Mouse (Mus musculus) hindbrain, embryonic 13.5 days (tissue): ENCODE results near the gene Rbks. TPM values are rescaled to one million over a fixed set of nuclear protein-coding genes. Genes with fewer than 3 reads are reported as not detected.
"Not testable (repeated sequence)": the region's sequence is repeated elsewhere in the genome, so short reads cannot be mapped to it uniquely, and the experiment has no call there.

ENCODE experiments used
- ATAC-seq: fragments of 200-750 bp; cut with Nextera tagmentation; 2 replicates; pipeline ENCODE4 v1.8.0; 2017; ENCODE audit warnings: moderate TSS enrichment; ENCODE audit not compliant: low FRiP score
- H3K27ac ChIP-seq: fragments of 300-500 bp; sonication (generic); 2 replicates; pipeline ENCODE4 v1.5.1; 2015; ENCODE audit warnings: inconsistent platforms, mild to moderate bottlenecking, moderate library complexity
- H3K27me3 ChIP-seq: fragments of 300-500 bp; sonication (generic); 2 replicates; pipeline ENCODE4 v1.6.1; 2015; ENCODE audit warnings: mild to moderate bottlenecking, inconsistent platforms
- H3K36me3 ChIP-seq: fragments of 300-500 bp; sonication (generic); 2 replicates; pipeline ENCODE4 v1.6.1; 2015; ENCODE audit warnings: mild to moderate bottlenecking, inconsistent platforms
- H3K4me1 ChIP-seq: fragments of 300-500 bp; sonication (generic); replicated peaks from 2 replicates; pipeline ENCODE4 v1.6.1; 2015; ENCODE audit warnings: inconsistent platforms
- H3K4me2 ChIP-seq: fragments of 300-500 bp; sonication (generic); 2 replicates; pipeline ENCODE4 v1.6.1; 2015; ENCODE audit warnings: inconsistent platforms, mild to moderate bottlenecking, moderate library complexity
- H3K4me3 ChIP-seq: fragments of 300-500 bp; sonication (generic); 2 replicates; pipeline ENCODE4 v1.5.1; 2015; ENCODE audit warnings: mild to moderate bottlenecking, inconsistent platforms
- H3K9ac ChIP-seq: fragments of 300-500 bp; sonication (generic); 2 replicates; pipeline ENCODE4 v1.6.1; 2015; ENCODE audit warnings: mild to moderate bottlenecking, inconsistent platforms
- H3K9me3 ChIP-seq: fragments of 300-500 bp; sonication (generic); 2 replicates; pipeline ENCODE4 v1.6.1; 2016; ENCODE audit warnings: inconsistent platforms
- WGBS: fragments of 180-500 bp; shearing (Covaris S2); methylation state at CpG from one replicate; pipeline ENCODE4 v1.1.7; 2015; 5-methylcytosine and 5-hydroxymethylcytosine counted together
- microRNA-seq: library from miRNA; unstranded; fragments of <30 nt; microRNA quantifications from one replicate; pipeline ENCODE4, GENCODE M21; 2016
- polyA plus RNA-seq: library from polyadenylated mRNA; unstranded; fragments of >200 nt; fragmentation: Nextera tagmentation; extraction: Ambion mirVana; gene quantifications from 2 replicates; pipeline ENCODE4 v1.2.1, GENCODE M21; 2015

Gene Rbks
- polyA plus RNA-seq, 1 experiment from 2014 or later, result 2.1 TPM

DNA sequence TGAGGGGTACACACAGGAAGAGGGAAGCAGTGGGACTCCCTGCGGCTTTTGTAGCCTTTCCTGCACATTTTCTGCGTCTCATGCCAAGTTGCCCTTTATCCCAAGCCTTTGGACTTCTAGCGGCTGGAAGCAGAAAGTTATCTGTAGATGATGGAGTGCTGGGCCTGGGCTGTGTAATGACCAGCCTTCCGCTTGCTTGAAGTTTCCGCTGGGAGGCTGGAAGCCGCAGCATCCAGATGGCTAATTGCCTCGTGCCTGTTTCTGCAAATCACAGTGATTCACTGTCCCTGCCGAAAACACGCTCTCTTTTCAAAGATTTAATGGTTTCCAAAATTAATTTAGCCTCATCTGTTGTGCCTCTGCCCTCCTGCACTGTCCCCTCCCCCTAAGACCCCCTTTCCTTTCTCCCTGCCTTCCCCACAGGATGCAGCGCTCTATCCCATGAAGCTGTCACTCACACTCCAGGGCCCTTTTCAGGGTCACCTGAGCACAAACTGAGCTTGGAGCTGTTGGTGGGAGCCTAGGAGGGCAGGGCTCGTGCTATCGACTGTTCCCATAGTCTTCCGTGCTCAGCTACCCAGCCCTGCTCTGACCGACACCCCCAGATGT, 107.6 kb downstream of the Rbks start:
- Histone ChIP-seq H3K4me1 (no peaks in the 10 kb centered on the region), H3K9ac (no peak overlapping the region), H3K4me3 (no peak overlapping the region), H3K4me2 (no peak overlapping the region), H3K36me3 (no peaks in the 10 kb centered on the region), H3K27me3 (no peaks in the 10 kb centered on the region), H3K27ac (no peak overlapping the region), H3K9me3 (no peaks in the 10 kb centered on the region)
- no peak for ATAC-seq
- WGBS, result 64% methylated on average over 14 of the region's 14 CpGs

DNA sequence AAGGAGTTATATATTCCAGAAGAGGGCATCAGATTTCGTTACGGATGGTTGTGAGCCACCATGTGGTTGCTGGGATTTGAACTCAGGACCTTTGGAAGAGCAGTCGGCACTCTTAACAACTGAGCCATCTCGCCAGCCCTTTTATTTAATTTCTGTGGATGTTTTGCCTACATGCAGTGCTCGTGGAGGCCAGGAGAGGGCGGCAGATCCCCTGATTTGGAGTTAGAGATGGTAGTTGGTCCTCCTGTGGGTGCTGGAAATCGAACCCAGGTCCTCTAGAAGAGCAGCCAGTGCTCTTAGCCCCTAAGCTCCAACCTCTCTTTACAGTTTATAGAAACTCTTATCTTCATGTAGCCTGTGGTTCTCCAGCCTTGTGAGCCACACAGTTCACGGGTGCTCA, 108.8 kb downstream of the Rbks start:
- H3K36me3 ChIP-seq, H3K9ac ChIP-seq, H3K4me3 ChIP-seq, H3K27me3 ChIP-seq, ATAC-seq, H3K9me3 ChIP-seq, H3K4me2 ChIP-seq, H3K4me1 ChIP-seq, H3K27ac ChIP-seq: not testable (repeated sequence)
- 79% methylated on average over 8 of the region's 8 CpGs for WGBS

DNA sequence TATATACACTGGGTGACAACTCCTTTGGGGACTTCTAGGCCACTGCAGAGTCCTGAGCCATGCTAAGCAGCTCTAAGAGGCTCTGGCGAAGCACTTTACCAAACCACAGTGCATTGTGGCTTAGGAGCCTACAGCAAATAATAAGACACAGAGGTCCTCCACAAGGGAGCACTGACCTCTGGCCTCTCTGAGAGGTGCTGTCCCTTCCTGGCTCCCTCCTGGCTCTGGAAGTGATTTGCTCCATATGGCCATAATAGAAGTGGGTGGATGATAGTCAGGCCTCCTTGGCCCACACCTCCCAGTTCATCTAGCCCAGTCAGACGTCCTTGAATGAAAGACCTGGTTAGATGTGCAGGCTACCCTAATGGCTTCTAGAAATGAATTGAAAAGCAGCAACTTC, 109.4 kb downstream of the Rbks start:
- Histone ChIP-seq H3K9ac (no peak overlapping the region), H3K27me3 (no peaks in the 10 kb centered on the region), H3K9me3 (no peaks in the 10 kb centered on the region), H3K4me2 (no peak overlapping the region), H3K36me3 (no peaks in the 10 kb centered on the region), H3K4me1 (no peaks in the 10 kb centered on the region), H3K4me3 (no peak overlapping the region), H3K27ac (no peak overlapping the region)
- no peak for ATAC-seq
- 74% methylated on average over 2 of the region's 2 CpGs for WGBS

DNA sequence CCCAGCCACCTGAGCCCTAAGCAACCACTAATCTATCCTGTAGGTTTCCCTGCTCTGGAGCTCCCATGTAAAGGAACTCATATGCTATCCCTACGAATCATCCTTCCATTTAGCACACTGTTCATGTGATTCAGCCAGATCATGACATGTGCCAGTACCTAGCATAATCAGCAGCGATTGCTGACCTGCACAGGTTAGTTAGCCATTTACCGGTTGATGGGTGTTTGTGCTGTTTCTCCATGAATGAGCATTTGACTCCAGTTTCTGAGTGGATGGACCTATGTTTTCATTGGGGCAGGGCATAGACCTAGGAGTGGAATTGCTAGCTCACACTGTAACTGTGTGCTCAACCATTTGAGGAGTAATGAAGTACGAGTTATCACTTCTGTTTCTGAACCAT, 111.9 kb downstream of the Rbks start:
- Histone ChIP-seq H3K4me3 (no peak overlapping the region), H3K27ac (no peak overlapping the region), H3K9me3 (no peaks in the 10 kb centered on the region), H3K36me3 (no peaks in the 10 kb centered on the region), H3K4me2 (no peak overlapping the region), H3K4me1 (no peaks in the 10 kb centered on the region), H3K9ac (no peak overlapping the region), H3K27me3 (no peaks in the 10 kb centered on the region)
- 91% methylated on average over 4 of the region's 4 CpGs for WGBS
- no peak for ATAC-seq

DNA sequence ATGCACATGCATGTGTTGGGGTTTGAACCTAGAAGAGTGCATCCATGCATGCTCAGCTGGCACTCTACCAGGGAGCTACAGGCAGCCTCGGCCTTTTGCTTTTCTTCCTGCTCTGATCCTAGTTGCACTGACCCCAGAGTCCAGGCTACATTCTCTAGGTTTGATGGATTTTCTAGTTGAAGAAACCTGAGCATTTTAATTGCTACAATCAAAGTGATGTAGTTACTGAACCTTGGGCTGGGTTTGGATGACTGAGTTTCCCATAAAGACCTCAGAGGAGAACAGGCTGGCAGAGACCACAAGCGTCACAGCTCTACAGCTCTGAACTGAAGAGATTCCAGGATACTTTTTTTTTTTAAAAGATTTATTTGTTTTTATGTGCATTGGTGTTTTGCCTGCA, 114.2 kb downstream of the Rbks start:
- no peak overlapping the region for H3K4me3 ChIP-seq
- no peak overlapping the region for H3K27ac ChIP-seq
- H3K9me3 ChIP-seq, result no peaks in the 10 kb centered on the region
- WGBS, result 87% methylated on average over 2 of the region's 2 CpGs
- no peak for ATAC-seq
- no peaks in the 10 kb centered on the region for H3K4me1 ChIP-seq
- no peaks in the 10 kb centered on the region for H3K36me3 ChIP-seq
- no peak overlapping the region for H3K9ac ChIP-seq
- no peak overlapping the region for H3K4me2 ChIP-seq
- H3K27me3 ChIP-seq, result no peaks in the 10 kb centered on the region

DNA sequence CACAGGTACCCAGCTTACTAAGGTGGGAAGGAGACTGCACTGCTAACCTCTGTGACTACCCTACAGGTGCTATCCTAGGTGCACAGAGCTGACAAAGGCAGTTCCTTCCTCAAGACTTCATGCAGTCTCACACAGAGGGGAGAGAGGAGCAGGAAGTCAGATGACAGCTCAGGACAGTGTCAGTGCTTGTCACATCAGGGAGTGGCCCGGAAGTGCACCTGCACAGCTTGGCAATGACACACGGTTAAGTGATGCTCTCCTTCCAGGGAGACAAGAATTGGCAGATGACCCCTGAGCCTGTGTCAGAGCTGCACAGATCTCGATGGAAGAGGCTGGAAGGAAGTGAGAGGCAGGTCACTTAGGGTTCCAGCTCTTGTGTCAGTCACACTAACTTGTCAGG, 115.5 kb downstream of the Rbks start:
- ATAC-seq, result no peak
- Histone ChIP-seq H3K9me3 (no peaks in the 10 kb centered on the region), H3K4me3 (no peak overlapping the region), H3K9ac (no peak overlapping the region), H3K4me2 (no peak overlapping the region), H3K36me3 (no peaks in the 10 kb centered on the region), H3K27ac (no peak overlapping the region), H3K27me3 (no peaks in the 10 kb centered on the region), H3K4me1 (no peaks in the 10 kb centered on the region)
- 76% methylated on average over 3 of the region's 3 CpGs for WGBS

DNA sequence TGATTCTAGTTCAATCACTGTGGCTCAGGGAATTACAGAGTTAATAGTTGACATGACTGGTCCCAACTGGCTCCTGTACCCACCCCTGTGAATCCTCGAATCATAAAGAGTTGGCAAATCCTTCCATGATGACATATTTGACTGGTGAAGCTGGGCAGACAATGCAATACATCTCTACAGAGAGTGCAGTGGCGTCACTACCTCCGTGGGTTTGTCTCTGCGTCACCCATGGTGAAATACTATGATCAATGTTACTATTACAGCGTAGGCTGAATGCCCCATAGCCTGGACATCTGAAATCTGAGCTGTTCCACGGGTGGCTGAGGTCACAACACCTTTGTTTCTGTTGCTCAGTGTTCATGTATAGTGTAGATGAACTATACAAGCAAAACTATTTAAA, 116.2 kb downstream of the Rbks start:
- Histone ChIP-seq H3K9me3 (no peaks in the 10 kb centered on the region), H3K4me3 (no peak overlapping the region), H3K27me3 (no peaks in the 10 kb centered on the region), H3K9ac (no peak overlapping the region), H3K4me1 (0 out of 2 replicates have a peak, but pooled peaks cover 2% of the 10 kb centered on the region), H3K4me2 (no peak overlapping the region), H3K27ac (no peak overlapping the region), H3K36me3 (no peaks in the 10 kb centered on the region)
- 83% methylated on average over 6 of the region's 6 CpGs for WGBS
- no peak for ATAC-seq

DNA sequence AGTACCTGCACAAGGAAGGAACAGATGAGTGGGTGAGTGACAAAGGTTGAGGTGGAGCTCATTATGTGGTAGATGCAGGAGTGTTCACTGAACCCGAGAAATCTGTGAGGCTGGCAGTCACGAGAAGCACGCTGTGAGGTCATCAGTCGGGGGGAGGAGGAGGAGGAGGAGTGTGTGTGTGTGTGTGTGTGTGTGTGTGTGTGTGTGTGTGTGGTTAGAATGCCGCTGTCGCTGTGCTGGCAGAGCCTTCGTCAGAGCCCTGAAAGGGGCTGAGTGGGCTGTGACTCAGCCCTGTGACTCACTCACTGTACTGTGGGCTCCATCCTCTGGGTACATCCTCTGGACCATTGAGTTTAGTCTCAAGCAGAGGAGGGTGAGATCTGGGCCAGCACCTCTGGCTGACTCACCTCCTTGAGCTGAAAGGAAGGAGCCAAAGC, 120.9 kb downstream of the Rbks start:
- no peak for ATAC-seq
- H3K27me3 ChIP-seq, result no peaks in the 10 kb centered on the region

More for the DNA sequence above, 120.9 kb downstream of the Rbks start:
- Histone ChIP-seq H3K36me3 (no peaks in the 10 kb centered on the region), H3K4me1 (0 out of 2 replicates have a peak, but pooled peaks cover 2% of the 10 kb centered on the region), H3K9me3 (no peaks in the 10 kb centered on the region), H3K9ac (no peak overlapping the region), H3K27ac (no peak overlapping the region), H3K4me2 (no peak overlapping the region), H3K4me3 (no peak overlapping the region)
- WGBS, result 49% methylated on average over 5 of the region's 7 CpGs

Small RNA genes lying within 50 kb of the gene (microRNA-seq; reads per million reads assigned to microRNA genes)
- gene Mir3473e, result not detected

Other genes starting within 250 kb of the Rbks start
- gene Zfp512, start 245.2 kb downstream of the Rbks start, polyA plus RNA-seq, result 111 and 126 TPM in 2 replicates
- gene 4930548H24Rik, start 211.9 kb downstream of the Rbks start, polyA plus RNA-seq, result 0.25 TPM in 1 of 2 replicates, not detected in the other
- 74.0 and 83.8 TPM in 2 replicates for gene Gpn1, start 202.9 kb downstream of the Rbks start, polyA plus RNA-seq
- 35.6 and 42.4 TPM in 2 replicates for gene Slc4a1ap, start 170.6 kb downstream of the Rbks start, polyA plus RNA-seq
- 26.3 and 28.8 TPM in 2 replicates for gene Supt7l, start 169.8 kb downstream of the Rbks start, polyA plus RNA-seq
- gene Mrpl33, start 100.7 kb downstream of the Rbks start, polyA plus RNA-seq, result 183 and 197 TPM in 2 replicates
- 58.4 and 61.1 TPM in 2 replicates for gene Babam2, start 57 bp upstream of the Rbks start, polyA plus RNA-seq